ENCODE assay signal across 27 mouse cellular contexts in genomic region chr16:92064801-92065200, GRCm38 (mm10). TPM values are rescaled to one million over a fixed set of nuclear protein-coding genes. Genes with fewer than 3 reads are reported as not detected.
"Had no signal": no experiment of that assay in that cellular context is flagged by ENCODE, and none has a peak within 500 bp of the region (broad histone marks: within the 10 kb centered on the region; RNA-seq: fewer than 3 reads in every experiment).

No protein-coding gene starts in this region.

- DNase-seq: lung, adult 18-20 months; lung, embryonic 14.5 days; lung, postnatal 4 days; midbrain, embryonic 14.5 days; retina, postnatal 1 day; right cerebral cortex, adult 18-20 months; right cerebral cortex, postnatal 25 days; right cerebral cortex, postnatal 4 days; spleen, adult 18-20 months; thymus, adult 2 months; thymus, postnatal 25 days; thymus, postnatal 4 days had no signal

- ATAC-seq: midbrain, embryonic 16.5 days had no signal

- H3K27ac ChIP-seq: liver, embryonic 14.5 days; midbrain, embryonic 10.5 days; midbrain, embryonic 12.5 days; neural tube, embryonic 13.5 days; neural tube, embryonic 15.5 days; stomach, embryonic 15.5 days; stomach, postnatal 0 days had no signal

- H3K4me3 ChIP-seq: megakaryocyte, embryonic 14.5 days; midbrain, embryonic 10.5 days; midbrain, embryonic 12.5 days; myocyte; neural tube, embryonic 13.5 days; neural tube, embryonic 15.5 days; stomach, embryonic 15.5 days had no signal

- H3K27me3 ChIP-seq: megakaryocyte, embryonic 14.5 days; midbrain, embryonic 12.5 days; neural tube, embryonic 13.5 days; neural tube, embryonic 15.5 days; stomach, embryonic 15.5 days had no signal

RNA-seq across cellular contexts. Expression of gene Gm49711, which starts 6.7 kb away (rescaled TPM):
- polyA plus RNA-seq: liver, embryonic 14.5 days; liver, embryonic 16.5 days; lung, embryonic 14.5 days; lung, embryonic 16.5 days; midbrain, embryonic 12.5 days; myocyte; neural tube, embryonic 11.5 days; small intestine, adult 2 months; stomach, embryonic 15.5 days; testis, adult 2 months; thymus, adult 2 months had no signal
